Mouse (Mus musculus) heart, embryonic 16.5 days (tissue): ENCODE data around the gene Nedd9. TPM values are rescaled to one million over a fixed set of nuclear protein-coding genes. Genes with fewer than 3 reads are reported as not detected.

Experiments used
- ATAC-seq: fragments of 200-750 bp; cut with Nextera tagmentation; replicated peaks from 2 replicates; pipeline ENCODE4 v1.8.0; 2017; ENCODE audit warnings: moderate number of reproducible peaks; ENCODE audit not compliant: insufficient read depth, low FRiP score; ENCODE audit errors: extremely low read depth
- H3K27ac ChIP-seq: fragments of 300-500 bp; sonication (generic); 2 replicates; pipeline ENCODE4 v1.5.1; 2014; ENCODE audit warnings: mild to moderate bottlenecking, low read length, control low read depth, moderate library complexity
- H3K27me3 ChIP-seq: fragments of 300-500 bp; sonication (generic); 2 replicates; pipeline ENCODE4 v1.6.1; 2014; ENCODE audit warnings: low read length, mixed read lengths; ENCODE audit not compliant: control insufficient read depth, insufficient read depth
- H3K36me3 ChIP-seq: fragments of 300-500 bp; sonication (generic); 2 replicates; pipeline ENCODE4 v1.6.1; 2014; ENCODE audit not compliant: control insufficient read depth, insufficient read depth
- H3K4me1 ChIP-seq: fragments of 300-500 bp; sonication (generic); 2 replicates; pipeline ENCODE4 v1.6.1; 2014; ENCODE audit warnings: low read length, mixed read lengths; ENCODE audit not compliant: control insufficient read depth, insufficient read depth
- H3K4me2 ChIP-seq: fragments of 300-500 bp; sonication (generic); 2 replicates; pipeline ENCODE4 v1.6.1; 2014; ENCODE audit warnings: low read depth, mild to moderate bottlenecking, control low read depth, low read length
- H3K4me3 ChIP-seq: fragments of 300-500 bp; sonication (generic); 2 replicates; pipeline ENCODE4 v1.5.1; 2014; ENCODE audit warnings: mild to moderate bottlenecking, control low read depth, low read length
- H3K9ac ChIP-seq: fragments of 300-500 bp; sonication (generic); 2 replicates; pipeline ENCODE4 v1.6.1; 2014; ENCODE audit warnings: low read length, control low read depth
- H3K9me3 ChIP-seq: fragments of 300-500 bp; sonication (generic); replicated peaks from 2 replicates; pipeline ENCODE4 v1.6.1; 2016; ENCODE audit warnings: low read length; ENCODE audit not compliant: control insufficient read depth
- WGBS: fragments of 180-500 bp; shearing (Covaris S2); extraction: QIAGEN DNeasy Blood & Tissue Kit; methylation state at CpG from one replicate; pipeline ENCODE4 v1.1.7; 2014; 5-methylcytosine and 5-hydroxymethylcytosine counted together
- polyA plus RNA-seq: library from polyadenylated mRNA; unstranded; fragments of >200 nt; fragmentation: Nextera tagmentation; extraction: Ambion mirVana; gene quantifications from 2 replicates; pipeline ENCODE4 v1.2.1, GENCODE M21; 2015

Nedd9 gene
- polyA plus RNA-seq, 1 experiment from 2014 or later, result 19.5 TPM

DNA sequence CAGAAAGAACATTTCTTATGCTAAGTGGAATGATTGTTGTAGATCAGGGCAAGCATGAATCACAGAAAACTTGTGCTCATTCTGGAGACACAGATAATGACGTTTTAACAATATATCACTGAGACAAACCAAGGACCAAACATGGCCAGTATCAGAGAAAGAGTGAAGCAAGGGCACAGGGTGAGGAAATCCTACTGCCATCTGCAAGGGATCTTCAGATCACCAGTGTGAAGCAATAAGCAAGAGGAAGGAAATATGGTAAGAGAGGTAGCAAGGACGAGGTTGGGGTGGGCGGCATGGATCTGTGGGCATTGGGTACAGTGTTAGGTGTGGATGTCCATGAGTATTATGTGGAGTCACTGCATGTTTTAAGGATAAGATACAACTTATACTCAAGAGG lies 13.6 kb upstream of the Nedd9 start:
- ATAC-seq, result no peak
- Histone ChIP-seq H3K4me3 (no peak overlapping the region), H3K36me3 (no peaks in the 10 kb centered on the region), H3K9ac (no peak overlapping the region), H3K4me2 (no peak overlapping the region), H3K9me3 (no peaks in the 10 kb centered on the region), H3K27me3 (0 out of 2 replicates have a peak, but pooled peaks cover 2% of the 10 kb centered on the region), H3K4me1 (no peaks in the 10 kb centered on the region), H3K27ac (no peak overlapping the region)
- WGBS, result 75% methylated on average over 3 of the region's 3 CpGs

DNA sequence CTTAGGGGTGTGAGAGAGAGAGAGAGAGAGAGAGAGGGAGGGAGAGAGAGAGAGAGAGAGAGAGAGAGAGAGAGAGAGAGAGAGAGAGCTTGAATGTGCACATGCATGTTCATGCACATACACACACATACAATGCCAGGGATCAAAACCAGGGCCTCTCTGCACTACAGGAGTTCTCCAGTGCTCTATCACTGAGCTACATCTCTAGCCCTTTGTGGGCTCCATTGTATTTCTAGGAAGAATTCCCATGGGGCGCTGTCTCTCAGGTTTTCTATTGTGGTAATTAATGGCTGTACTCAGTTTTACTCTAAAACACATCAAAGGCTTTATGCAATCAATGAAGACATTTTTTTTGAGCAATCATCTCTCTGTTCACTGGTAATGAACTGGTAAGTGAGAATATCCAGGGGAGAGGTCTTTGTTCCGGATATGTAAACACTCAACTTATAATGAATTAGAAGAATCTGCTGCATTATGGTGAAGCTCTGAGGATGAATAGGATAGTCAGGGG lies 11.5 kb upstream of the Nedd9 start:
- H3K4me3 ChIP-seq, result no peak overlapping the region
- H3K9ac ChIP-seq, result no peak overlapping the region
- H3K9me3 ChIP-seq, result no peaks in the 10 kb centered on the region
- 0 out of 2 replicates have a peak, but pooled peaks cover 2% of the 10 kb centered on the region for H3K27me3 ChIP-seq
- no peak for ATAC-seq
- no peaks in the 10 kb centered on the region for H3K36me3 ChIP-seq
- no peak overlapping the region for H3K4me2 ChIP-seq
- no peaks in the 10 kb centered on the region for H3K4me1 ChIP-seq
- 84% methylated on average over 2 of the region's 2 CpGs for WGBS
- H3K27ac ChIP-seq, result no peak overlapping the region

DNA sequence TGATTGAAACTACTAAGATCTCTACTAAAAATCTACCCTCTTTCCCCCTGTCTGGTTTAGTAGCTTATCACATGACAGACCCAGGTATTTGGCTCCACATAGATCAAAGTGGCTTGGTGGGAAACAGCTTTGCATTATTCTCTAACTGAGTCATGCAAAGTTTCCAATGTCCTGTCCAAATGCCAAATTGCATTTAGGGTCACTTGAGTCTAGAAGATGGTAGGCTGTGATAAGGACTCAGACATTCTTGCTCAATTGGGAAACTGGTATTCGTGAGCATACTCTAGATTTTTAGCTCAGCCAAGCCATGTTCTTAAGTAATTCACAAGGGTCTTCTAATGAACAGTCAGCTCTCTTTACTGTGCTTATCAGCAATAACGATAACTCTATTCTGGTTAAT lies 7.5 kb upstream of the Nedd9 start:
- no peaks in the 10 kb centered on the region for H3K9me3 ChIP-seq
- H3K36me3 ChIP-seq, result no peaks in the 10 kb centered on the region
- H3K4me1 ChIP-seq, result no peaks in the 10 kb centered on the region
- no peak for ATAC-seq
- H3K4me3 ChIP-seq, result no peak overlapping the region
- no peak overlapping the region for H3K9ac ChIP-seq
- 71% methylated on average over 2 of the region's 2 CpGs for WGBS
- no peak overlapping the region for H3K27ac ChIP-seq
- H3K4me2 ChIP-seq, result no peak overlapping the region
- H3K27me3 ChIP-seq, result no peaks in the 10 kb centered on the region; the same call in 1 of the 2 replicates

DNA sequence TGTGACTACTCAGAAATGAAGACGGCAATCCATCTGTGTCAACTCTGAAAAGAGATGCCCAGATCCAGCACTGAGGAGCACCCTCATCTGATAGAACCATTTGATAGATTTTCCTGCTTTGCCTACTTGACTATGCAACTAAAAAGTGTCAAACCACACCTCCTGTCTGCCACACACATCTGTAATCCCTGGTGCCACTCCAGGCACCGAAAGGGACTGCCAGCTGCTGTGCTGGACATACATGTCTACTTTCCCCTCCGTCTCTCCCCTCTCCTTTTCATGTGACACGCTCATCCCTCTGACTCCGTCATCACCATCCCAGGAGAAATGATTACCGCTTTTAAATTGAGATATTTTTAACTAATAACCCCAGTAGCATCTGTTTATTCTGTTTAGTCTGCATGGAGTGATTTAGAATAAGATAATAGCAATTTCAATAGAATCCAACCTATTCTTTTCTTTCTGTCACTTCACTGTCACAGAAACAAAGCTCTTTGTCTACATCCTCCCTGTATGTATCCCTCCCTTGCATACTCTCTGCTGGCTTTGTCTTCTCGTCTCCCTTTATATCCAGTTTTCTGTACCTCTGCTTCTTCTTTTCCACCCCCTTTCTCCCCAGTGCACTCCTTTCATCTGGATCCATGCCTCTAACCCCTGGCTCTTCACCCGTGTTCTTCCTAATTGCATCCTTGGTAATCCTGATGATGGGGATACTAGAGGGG lies 5.0 kb upstream of the Nedd9 start:
- ATAC-seq, result no peak
- Histone ChIP-seq H3K36me3 (no peaks in the 10 kb centered on the region), H3K9me3 (no peaks in the 10 kb centered on the region), H3K9ac (no peak overlapping the region), H3K4me3 (no peak overlapping the region), H3K4me1 (no peaks in the 10 kb centered on the region), H3K4me2 (no peak overlapping the region), H3K27me3 (no peaks in the 10 kb centered on the region; the same call in 1 of the 2 replicates), H3K27ac (no peak overlapping the region)
- 77% methylated on average over 8 of the region's 8 CpGs for WGBS

DNA sequence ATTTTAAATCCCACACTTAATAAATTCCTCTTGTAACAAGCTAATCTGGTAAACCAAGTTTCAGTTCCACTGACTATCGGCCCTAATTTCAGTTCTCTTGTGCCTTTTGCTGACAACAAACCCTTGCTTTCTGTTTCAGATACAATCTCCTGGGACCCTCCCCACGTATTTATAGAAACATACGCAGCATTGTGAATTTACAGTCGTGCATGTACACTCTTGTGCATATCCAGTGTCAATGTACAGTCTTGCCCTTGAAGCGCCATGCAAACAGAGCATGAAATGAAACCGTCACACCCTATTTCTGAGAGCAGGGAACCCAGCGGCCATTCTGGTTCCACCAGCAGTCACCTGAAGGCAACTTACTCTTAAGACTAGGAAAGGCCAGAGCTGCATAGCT lies 4.4 kb upstream of the Nedd9 start:
- Histone ChIP-seq H3K4me2 (no peak overlapping the region), H3K4me3 (no peak overlapping the region)
- ATAC-seq, result no peak

DNA sequence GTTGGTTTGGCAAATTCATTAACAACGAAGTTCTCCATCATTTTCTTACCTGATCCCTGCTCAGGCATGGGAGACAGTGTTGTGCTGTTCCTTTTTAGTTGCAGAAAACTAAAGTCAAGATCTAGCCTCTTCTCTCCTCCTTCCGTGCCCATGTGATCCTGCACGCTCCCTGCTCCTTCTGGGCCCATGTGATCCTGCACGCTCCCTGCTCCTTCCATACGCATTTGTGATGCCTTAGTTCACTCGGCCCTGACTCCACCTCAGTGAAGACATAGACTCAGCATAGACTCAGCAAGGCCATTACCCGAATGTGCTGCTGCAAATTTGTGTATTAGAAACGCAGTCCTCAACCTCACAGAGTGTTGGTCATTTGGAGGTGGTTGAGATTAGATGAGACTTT lies 3.1 kb upstream of the Nedd9 start:
- 83% methylated on average over 8 of the region's 8 CpGs for WGBS
- no peaks in the 10 kb centered on the region for H3K9me3 ChIP-seq
- no peak overlapping the region for H3K4me3 ChIP-seq
- no peak overlapping the region for H3K4me2 ChIP-seq
- no peak overlapping the region for H3K27ac ChIP-seq
- no peaks in the 10 kb centered on the region for H3K4me1 ChIP-seq
- H3K27me3 ChIP-seq, result no peaks in the 10 kb centered on the region; the same call in 1 of the 2 replicates
- no peak for ATAC-seq
- H3K9ac ChIP-seq, result no peak overlapping the region
- H3K36me3 ChIP-seq, result no peaks in the 10 kb centered on the region

More for the DNA sequence above, 4.4 kb upstream of the Nedd9 start:
- H3K9me3 ChIP-seq, result no peaks in the 10 kb centered on the region
- no peaks in the 10 kb centered on the region; the same call in 1 of the 2 replicates for H3K27me3 ChIP-seq
- H3K27ac ChIP-seq, result no peak overlapping the region
- H3K4me1 ChIP-seq, result no peaks in the 10 kb centered on the region
- H3K36me3 ChIP-seq, result no peaks in the 10 kb centered on the region
- H3K9ac ChIP-seq, result no peak overlapping the region
- WGBS, result 70% methylated on average over 7 of the region's 7 CpGs

DNA sequence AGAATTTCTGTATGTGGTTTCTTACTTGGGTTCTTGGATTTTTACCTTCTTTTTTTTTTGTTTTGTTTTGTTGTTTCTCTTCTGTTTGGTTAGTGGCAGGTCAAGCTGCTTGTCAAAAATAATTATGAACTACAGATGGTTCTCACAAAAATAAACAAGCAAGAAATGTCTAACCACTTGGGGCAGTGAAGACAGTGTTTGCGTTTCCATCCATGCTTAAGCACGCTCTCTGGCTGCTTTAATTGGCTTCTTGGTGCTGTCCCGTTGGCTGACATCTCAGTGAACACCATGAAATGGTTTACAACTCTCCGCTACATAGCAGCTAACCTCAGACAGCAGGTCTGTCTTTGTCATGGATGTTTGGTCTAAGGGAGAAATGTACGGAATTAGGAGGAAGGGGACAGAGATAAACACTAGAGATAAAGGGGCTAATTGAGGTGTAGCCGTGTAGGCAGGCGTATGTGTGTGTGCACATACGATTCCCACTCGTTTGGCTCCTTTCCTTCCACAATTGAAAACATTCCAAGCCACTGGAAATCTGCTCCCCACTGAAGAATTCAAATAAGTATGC lies 2.6 kb upstream of the Nedd9 start:
- no peak for ATAC-seq
- Histone ChIP-seq H3K27ac (no peak overlapping the region), H3K4me2 (no peak overlapping the region), H3K9ac (no peak overlapping the region), H3K27me3 (no peaks in the 10 kb centered on the region; the same call in 1 of the 2 replicates), H3K4me1 (no peaks in the 10 kb centered on the region), H3K9me3 (no peaks in the 10 kb centered on the region), H3K36me3 (no peaks in the 10 kb centered on the region), H3K4me3 (no peak overlapping the region)
- WGBS, result 60% methylated on average over 9 of the region's 9 CpGs

DNA sequence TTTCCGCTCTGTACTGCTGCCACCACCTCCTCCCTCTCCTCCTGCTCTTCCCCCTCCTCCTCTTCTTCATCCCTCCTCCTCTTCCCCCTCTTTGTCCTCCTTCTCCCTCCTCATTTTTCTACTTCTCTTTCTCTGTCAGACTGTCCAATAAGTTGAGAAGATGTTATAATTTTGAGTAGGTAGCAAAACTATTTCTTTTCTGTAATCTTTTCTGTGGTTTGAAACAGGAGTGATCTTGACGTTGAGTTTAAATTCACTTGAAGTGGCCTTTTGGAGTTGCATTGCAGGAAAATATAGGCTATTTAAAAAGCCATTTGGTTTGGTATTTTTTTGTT lies 214 bp upstream of the Nedd9 start:
- ATAC-seq, result no peak
- Histone ChIP-seq H3K4me3 (no peak overlapping the region), H3K9me3 (no peaks in the 10 kb centered on the region), H3K4me1 (no peaks in the 10 kb centered on the region), H3K36me3 (no peaks in the 10 kb centered on the region), H3K27ac (no peak overlapping the region), H3K9ac (no peak overlapping the region), H3K27me3 (no peaks in the 10 kb centered on the region; the same call in 1 of the 2 replicates), H3K4me2 (peak overlapping the region; percentile 46)
- 65% methylated on average over 2 of the region's 2 CpGs for WGBS

DNA sequence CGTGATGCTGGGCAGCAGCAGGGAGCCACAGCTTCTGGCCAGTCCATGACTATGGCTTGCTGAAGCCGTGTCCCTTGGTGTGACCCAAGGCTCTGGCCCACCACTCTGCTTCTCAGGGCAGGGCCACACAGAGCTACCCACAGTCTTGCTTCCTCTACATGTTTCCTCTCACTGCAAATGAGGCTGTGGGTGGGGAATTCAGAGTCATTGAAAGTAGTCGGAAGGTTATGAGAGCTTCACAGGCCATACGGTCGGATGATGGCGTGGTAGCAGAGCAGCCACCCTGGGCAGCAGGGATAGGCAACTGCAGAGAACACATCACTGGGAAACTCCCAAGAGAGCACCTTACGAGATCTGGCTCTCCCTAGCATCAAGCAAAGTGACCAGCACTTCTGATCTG lies 3.2 kb downstream of the Nedd9 start:
- 85% methylated on average over 7 of the region's 7 CpGs for WGBS
- H3K27me3 ChIP-seq, result 0 out of 2 replicates have a peak, but pooled peaks cover 2% of the 10 kb centered on the region

More for the DNA sequence above, 3.2 kb downstream of the Nedd9 start:
- no peak for ATAC-seq
- H3K4me2 ChIP-seq, result no peak overlapping the region
- no peaks in the 10 kb centered on the region for H3K4me1 ChIP-seq
- H3K9ac ChIP-seq, result no peak overlapping the region
- no peak overlapping the region for H3K4me3 ChIP-seq
- H3K27ac ChIP-seq, result no peak overlapping the region
- no peaks in the 10 kb centered on the region for H3K9me3 ChIP-seq
- H3K36me3 ChIP-seq, result no peaks in the 10 kb centered on the region
